Mouse (Mus musculus) lung, postnatal 0 days (tissue): ENCODE measurements at regions not wholly inside any gene's neighbourhood (a gene's known extent, or its start where the extent isn't known, plus 50 kb on each side); places are given as distances from the start of the nearest gene placed in this dataset.

ENCODE experiments used
- ATAC-seq: fragments of 200-750 bp; cut with Nextera tagmentation; 2 replicates; pipeline ENCODE4 v1.8.0; 2017; ENCODE audit warnings: moderate library complexity
- DNase-seq: peaks from one replicate; pipeline ENCODE4 v3.0.0-alpha.2; 2016; ENCODE audit warnings: low spot score
- H3K27ac ChIP-seq: fragments of 300-500 bp; sonication (generic); 2 replicates; pipeline ENCODE4 v1.5.1; 2014; ENCODE audit warnings: antibody characterized with exemption, mild to moderate bottlenecking, low read length, mixed read lengths
- H3K27me3 ChIP-seq: fragments of 300-500 bp; sonication (generic); replicated peaks from 2 replicates; pipeline ENCODE4 v1.6.1; 2014; ENCODE audit warnings: low read length, mixed read lengths; ENCODE audit not compliant: insufficient read depth
- H3K36me3 ChIP-seq: fragments of 300-500 bp; sonication (generic); 2 replicates; pipeline ENCODE4 v1.6.1; 2014; ENCODE audit warnings: low read length, mixed read lengths; ENCODE audit not compliant: insufficient read depth
- H3K4me1 ChIP-seq: fragments of 300-500 bp; sonication (generic); 2 replicates; pipeline ENCODE4 v1.6.1; 2014; ENCODE audit warnings: antibody characterized with exemption, low read depth, low read length, mixed read lengths; ENCODE audit not compliant: insufficient read depth
- H3K4me2 ChIP-seq: fragments of 300-500 bp; sonication (generic); replicated peaks from 2 replicates; pipeline ENCODE4 v1.6.1; 2014; ENCODE audit warnings: low read depth, mild to moderate bottlenecking, low read length, moderate library complexity, mixed read lengths
- H3K4me3 ChIP-seq: fragments of 300-500 bp; sonication (generic); 2 replicates; pipeline ENCODE4 v1.5.1; 2014; ENCODE audit warnings: low read depth, low read length
- H3K9ac ChIP-seq: fragments of 300-500 bp; sonication (generic); replicated peaks from 2 replicates; pipeline ENCODE4 v1.6.1; 2014; ENCODE audit warnings: low read depth, mild to moderate bottlenecking
- H3K9me3 ChIP-seq: fragments of 300-500 bp; sonication (generic); 2 replicates; pipeline ENCODE4 v1.6.1; 2016; ENCODE audit warnings: low read length, mixed read lengths
- CTCF ChIP-seq: IDR thresholded peaks from 2 replicates; pipeline ENCODE4 v1.5.1; 2016; ENCODE audit warnings: antibody characterized with exemption, mild to moderate bottlenecking
- EP300 ChIP-seq: IDR thresholded peaks from 2 replicates; pipeline ENCODE4 v1.6.1; 2016; ENCODE audit warnings: antibody characterized with exemption, mild to moderate bottlenecking, control low read depth
- WGBS: fragments of 180-500 bp; shearing (Covaris S2); extraction: QIAGEN DNeasy Blood & Tissue Kit; methylation state at CpG from one replicate; pipeline ENCODE4 v1.1.7; 2014; 5-methylcytosine and 5-hydroxymethylcytosine counted together

- Histone ChIP-seq H3K4me1 (no peaks in the 10 kb centered on the region), H3K9ac (no peak overlapping the region), H3K27me3 (no peaks in the 10 kb centered on the region), H3K9me3 (no peaks in the 10 kb centered on the region), H3K4me3 (no peak overlapping the region), H3K4me2 (no peak overlapping the region), H3K36me3 (no peaks in the 10 kb centered on the region), H3K27ac (no peak overlapping the region)
- ATAC-seq (no peak), DNase-seq (no peak)
- WGBS: 66% methylated on average over 10 of the region's 10 CpGs
- no peak for TF ChIP-seq EP300
- TF ChIP-seq CTCF: no peak
Measured at GRCm38 (mm10) chr1:126931093-126931492, 100.5 kb upstream of the Nckap5 start.

- Histone ChIP-seq H3K27me3 (no peaks in the 10 kb centered on the region), H3K27ac (no peak overlapping the region), H3K4me3 (no peak overlapping the region), H3K9me3 (no peaks in the 10 kb centered on the region), H3K4me1 (no peaks in the 10 kb centered on the region), H3K36me3 (no peaks in the 10 kb centered on the region), H3K9ac (no peak overlapping the region), H3K4me2 (no peak overlapping the region)
- ATAC-seq: no peak
- TF ChIP-seq CTCF: no peak
- no peak for TF ChIP-seq EP300
- no peak for DNase-seq
- 81% methylated on average over 14 of the region's 14 CpGs for WGBS
Measured at GRCm38 (mm10) chr1:126930611-126931010, 100.0 kb upstream of the Nckap5 start.

- Histone ChIP-seq H3K27me3 (no peaks in the 10 kb centered on the region), H3K27ac (no peak overlapping the region), H3K4me3 (no peak overlapping the region), H3K4me1 (no peaks in the 10 kb centered on the region), H3K9ac (no peak overlapping the region), H3K9me3 (no peaks in the 10 kb centered on the region), H3K4me2 (no peak overlapping the region), H3K36me3 (no peaks in the 10 kb centered on the region)
- DNase-seq: no peak
- ATAC-seq: no peak
- 80% methylated on average over 4 of the region's 4 CpGs for WGBS
- TF ChIP-seq CTCF: peak; percentile 72
- TF ChIP-seq EP300: no peak
Measured at GRCm38 (mm10) chr1:126929666-126930065, 99.1 kb upstream of the Nckap5 start.

- Histone ChIP-seq H3K27me3 (no peaks in the 10 kb centered on the region), H3K4me3 (no peak overlapping the region), H3K9me3 (no peaks in the 10 kb centered on the region), H3K4me1 (no peaks in the 10 kb centered on the region), H3K27ac (no peak overlapping the region), H3K36me3 (no peaks in the 10 kb centered on the region), H3K4me2 (no peak overlapping the region), H3K9ac (no peak overlapping the region)
- peak; percentile 79 for ATAC-seq
- DNase-seq: peak; percentile 86
- no peak for TF ChIP-seq CTCF
- 0 out of 2 replicates have a peak, but pooled peaks have one; percentile 24 for TF ChIP-seq EP300
- WGBS: 31% methylated on average over 7 of the region's 7 CpGs
Measured at GRCm38 (mm10) chr1:126928186-126928585, 97.6 kb upstream of the Nckap5 start.

GRCm38 (mm10) chr1:126925150-126926035 is 94.8 kb upstream of the Nckap5 start:
- Histone ChIP-seq H3K27ac (no peak overlapping the region), H3K36me3 (no peaks in the 10 kb centered on the region), H3K9me3 (no peaks in the 10 kb centered on the region), H3K4me3 (no peak overlapping the region), H3K4me2 (no peak overlapping the region), H3K4me1 (no peaks in the 10 kb centered on the region), H3K27me3 (no peaks in the 10 kb centered on the region), H3K9ac (no peak overlapping the region)
- peak; percentile 71 for DNase-seq
- 32% methylated on average over 12 of the region's 12 CpGs for WGBS
- no peak for TF ChIP-seq CTCF
- TF ChIP-seq EP300: no peak
- ATAC-seq: peak; percentile 76

GRCm38 (mm10) chr1:126923981-126924380 is 93.4 kb upstream of the Nckap5 start:
- no peak for ATAC-seq

More at GRCm38 (mm10) chr1:126923981-126924380, 93.4 kb upstream of the Nckap5 start:
- Histone ChIP-seq H3K36me3 (no peaks in the 10 kb centered on the region), H3K27me3 (no peaks in the 10 kb centered on the region), H3K9ac (no peak overlapping the region), H3K4me1 (no peaks in the 10 kb centered on the region), H3K4me2 (no peak overlapping the region), H3K9me3 (no peaks in the 10 kb centered on the region), H3K4me3 (no peak overlapping the region), H3K27ac (no peak overlapping the region)
- 80% methylated on average over 4 of the region's 4 CpGs for WGBS
- no peak for DNase-seq
- TF ChIP-seq EP300 (no peak), CTCF (no peak)
